Comparison of ENCODE assay signal across 8 mouse cellular contexts in the genomic region with DNA sequence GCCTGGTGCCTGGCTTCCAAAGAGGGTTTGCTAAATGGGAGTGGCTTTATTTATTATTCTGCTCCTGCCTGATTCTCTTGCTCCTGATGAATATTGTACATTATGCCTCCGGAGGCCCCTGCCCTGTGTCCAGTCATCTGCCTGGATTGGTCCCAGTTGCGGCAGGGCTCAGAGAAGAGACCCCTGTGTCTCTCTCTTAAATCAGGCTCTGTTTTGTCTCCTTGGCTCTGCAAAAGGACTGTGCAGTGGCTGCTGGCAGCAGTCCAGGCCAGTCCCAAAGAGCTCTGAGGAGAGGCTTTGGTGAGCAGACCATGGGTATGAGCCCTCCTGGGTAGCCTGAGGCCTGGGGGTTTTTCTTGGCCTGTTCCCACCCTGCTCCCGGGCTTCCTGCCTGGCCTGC.
DNase-seq lines count a peak whose midpoint lies in the region; ATAC-seq lines count a peak whose summit lies in the region.

No protein-coding gene starts in this region.

- intact Hi-C loops in gastrocnemius, postnatal 14 days (cut with DNase I; ENCODE audit: low total_unique reads): no loop called here

- no peak overlapping the region for H3K9ac ChIP-seq in kidney, embryonic 15.5 days

- no peaks in the 10 kb centered on the region for H3K9me3 ChIP-seq in kidney, embryonic 15.5 days (replicated peaks)

- no peak for ATAC-seq in kidney, embryonic 15.5 days (replicated peaks; ENCODE audit: low FRiP score)

- no peak overlapping the region for H3K27ac ChIP-seq in kidney, embryonic 15.5 days

- no peaks in the 10 kb centered on the region for H3K36me3 ChIP-seq in kidney, embryonic 15.5 days

- no peaks in the 10 kb centered on the region for H3K27me3 ChIP-seq in kidney, embryonic 15.5 days

- no peak overlapping the region for H3K4me3 ChIP-seq in kidney, embryonic 15.5 days (replicated peaks)

- H3K4me2 ChIP-seq in kidney, embryonic 15.5 days: no peak overlapping the region

- DNase-seq in kidney, postnatal 14 days: peak; percentile 38
- peak; percentile 18 for DNase-seq in cerebellum, adult 9-10 months
- DNase-seq in gastrocnemius, postnatal 14 days: peak; percentile 56
- peak; percentile 25 to 45 for DNase-seq in layer of hippocampus, postnatal 25 days (ENCODE audit: extremely low spot score in 1 of 2, low spot score in 1 of 2)
- DNase-seq in right cerebral cortex, postnatal 14 days: peak; percentile 68
- no peak for DNase-seq in embryo, embryonic 11 days
- DNase-seq in lung, postnatal 25 days (ENCODE audit: low spot score): no peak

- WGBS in kidney, embryonic 15.5 days: 49% methylated on average over 3 of the region's 3 CpGs

- H3K4me1 ChIP-seq in kidney, embryonic 15.5 days: peaks cover 4% of the 10 kb centered on the region; the same call in 1 of the 2 replicates

Comparison
In these comparisons a context has a peak if more than half of its experiments do, and no peak if none do; other contexts are left out.
1. DNase-seq: peak in kidney, postnatal 14 days (single experiment), cerebellum, adult 9-10 months (single experiment), gastrocnemius, postnatal 14 days (single experiment), layer of hippocampus, postnatal 25 days (2 of 2) and right cerebral cortex, postnatal 14 days (single experiment); none in embryo, embryonic 11 days (single experiment) and lung, postnatal 25 days (single experiment).